Mouse (Mus musculus) spleen, postnatal 14 days (tissue): ENCODE results near the gene Dclk2.

Experiments used
- DNase-seq, 2 experiments: peaks; one replicate each; pipeline ENCODE4 v3.0.0; 2021 to 2022; ENCODE audit warnings: low spot score in 2 of 2

The Dclk2 gene

GRCm38 (mm10) chr3:86759383-86759782, 161.3 kb downstream of the Dclk2 start:
- no peak for DNase-seq

DNA sequence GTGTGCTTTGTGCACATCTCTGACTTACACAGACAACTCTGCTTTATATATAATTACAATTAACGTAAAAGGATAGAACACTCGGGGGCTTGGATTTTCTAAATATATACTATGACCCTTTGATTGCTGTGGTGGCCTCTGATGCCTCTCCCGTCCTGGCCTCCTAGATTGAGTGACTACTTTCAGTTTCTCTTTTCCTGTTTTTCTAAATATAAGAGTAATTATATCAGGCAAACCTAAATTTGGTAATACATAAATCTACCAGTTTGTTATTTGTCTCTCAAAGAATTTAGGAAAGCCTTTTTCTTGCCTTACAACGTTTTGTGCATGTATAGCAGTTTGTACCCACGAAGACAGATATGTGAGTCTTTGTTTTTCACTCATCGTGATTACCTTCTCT, 161.9 kb downstream of the Dclk2 start:
- no peak for DNase-seq

DNA sequence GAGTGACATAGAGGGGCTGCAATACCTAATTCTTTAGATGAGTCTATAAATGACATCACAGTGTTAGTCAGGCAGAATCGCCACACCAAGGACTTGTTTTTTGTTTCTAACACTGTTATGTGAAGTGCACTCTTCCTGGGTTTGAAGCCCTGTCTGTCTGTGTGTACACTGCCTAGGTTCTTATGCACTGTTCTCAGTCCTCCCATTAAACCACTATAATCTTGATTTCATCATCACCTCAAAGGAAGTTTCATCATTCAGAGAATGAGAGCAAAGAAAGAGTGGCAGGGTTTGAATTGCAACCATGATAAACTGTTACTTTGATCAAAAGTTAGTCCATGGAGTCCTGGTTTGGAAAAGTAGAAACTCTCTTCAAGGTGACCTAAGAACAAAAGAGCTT, 164.1 kb downstream of the Dclk2 start:
- DNase-seq: no peak

DNA sequence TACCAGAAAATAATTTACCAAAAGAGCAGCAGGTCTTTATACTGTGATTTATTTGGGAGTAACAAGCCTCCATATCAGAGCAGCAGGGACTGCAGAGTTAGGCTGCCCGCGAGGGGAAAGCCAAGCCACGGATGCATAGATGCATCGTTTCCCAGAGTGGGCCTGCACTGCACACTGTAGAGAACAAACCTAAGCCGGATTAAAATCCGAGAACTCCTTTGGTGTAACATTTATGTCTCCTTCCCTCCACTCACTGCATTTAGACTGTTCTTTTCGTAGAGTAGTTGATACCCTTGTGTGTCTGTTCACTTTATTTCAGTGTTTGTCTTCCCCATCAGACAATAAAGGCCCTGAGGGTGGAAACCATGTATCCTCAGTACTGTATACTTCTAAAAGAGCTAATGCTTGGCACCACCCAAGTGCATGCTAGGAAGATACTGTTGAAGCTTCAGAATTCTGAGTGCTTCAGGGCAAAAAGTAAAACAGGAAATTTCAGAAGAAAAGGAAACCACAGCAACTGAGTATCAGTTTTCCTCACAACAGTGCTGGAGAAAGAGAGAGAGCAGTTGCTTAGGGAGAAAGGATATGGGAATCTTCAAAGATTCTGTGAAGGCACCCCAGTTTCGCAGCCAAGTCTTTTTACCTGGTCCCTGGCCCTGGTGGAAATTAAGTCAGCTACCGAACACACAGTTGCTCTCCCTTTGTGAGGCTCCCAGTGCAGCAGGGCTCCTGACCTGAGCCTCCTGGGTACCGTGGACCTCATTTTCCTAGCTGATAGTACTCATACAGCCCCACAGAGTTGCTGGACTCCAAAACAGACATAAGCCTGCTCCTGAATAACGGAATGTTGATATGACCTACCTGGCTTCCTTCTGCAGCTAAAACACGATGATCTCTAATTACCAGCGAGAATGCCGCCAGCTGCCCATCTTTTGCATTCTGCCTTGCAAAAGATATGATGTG, 165.8 kb downstream of the Dclk2 start:
- DNase-seq: no peak

DNA sequence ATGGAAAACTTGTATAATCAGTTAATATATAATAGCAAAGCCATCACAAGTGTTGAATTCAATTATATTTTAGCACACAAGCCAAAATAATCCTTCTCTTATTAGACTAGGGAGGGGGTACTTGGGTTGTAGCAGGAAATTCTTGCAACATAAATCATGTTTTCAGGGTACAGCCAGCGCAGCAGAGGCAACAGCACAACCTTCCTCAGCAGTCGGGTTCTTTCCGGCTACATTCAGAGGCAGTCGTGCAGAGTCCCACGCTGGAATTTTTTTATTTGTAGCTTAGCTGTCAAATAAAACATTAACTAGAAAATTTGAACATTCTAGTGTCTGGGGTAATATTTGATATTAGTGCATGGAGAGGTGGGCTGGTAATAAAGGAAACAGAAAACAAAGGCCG, 166.5 kb downstream of the Dclk2 start:
- DNase-seq: no peak

- DNase-seq: no peak
Measured at GRCm38 (mm10) chr3:86750652-86751051, 170.0 kb downstream of the Dclk2 start.

DNA sequence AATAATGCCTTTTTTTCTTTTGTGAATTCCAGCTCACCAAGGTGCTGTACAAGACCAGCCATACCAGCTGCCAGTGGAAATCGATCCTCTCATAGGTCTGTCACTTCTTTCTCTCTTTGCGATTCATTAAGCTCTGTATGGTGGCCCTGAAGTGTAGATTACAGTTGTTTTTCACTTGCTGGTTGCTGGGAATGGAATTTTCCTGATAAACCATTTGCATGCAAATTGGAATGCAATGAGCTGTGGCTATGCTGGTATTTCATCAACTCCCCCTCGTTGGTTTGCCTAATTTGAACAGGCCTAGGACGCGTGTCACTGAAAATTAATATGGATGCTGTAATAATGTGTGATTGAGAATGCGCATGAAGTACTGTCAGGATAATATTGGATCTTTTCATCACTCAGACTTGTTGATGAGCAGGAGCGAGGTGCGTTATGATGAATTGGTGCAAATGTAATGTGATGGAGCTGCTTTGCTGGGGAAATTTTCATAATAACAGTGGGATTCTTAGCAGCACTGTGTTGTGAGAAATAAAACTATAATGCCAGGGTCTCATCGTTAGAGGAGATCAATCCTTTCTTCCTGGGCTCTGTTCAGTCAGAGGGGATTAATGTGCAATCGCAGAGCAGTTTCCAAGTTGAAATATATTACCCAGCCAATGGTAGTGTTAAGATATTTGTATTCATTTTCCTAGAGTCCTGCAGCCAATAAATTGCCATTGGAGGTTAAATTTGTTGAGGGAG, 174.7 kb downstream of the Dclk2 start:
- DNase-seq: no peak

DNA sequence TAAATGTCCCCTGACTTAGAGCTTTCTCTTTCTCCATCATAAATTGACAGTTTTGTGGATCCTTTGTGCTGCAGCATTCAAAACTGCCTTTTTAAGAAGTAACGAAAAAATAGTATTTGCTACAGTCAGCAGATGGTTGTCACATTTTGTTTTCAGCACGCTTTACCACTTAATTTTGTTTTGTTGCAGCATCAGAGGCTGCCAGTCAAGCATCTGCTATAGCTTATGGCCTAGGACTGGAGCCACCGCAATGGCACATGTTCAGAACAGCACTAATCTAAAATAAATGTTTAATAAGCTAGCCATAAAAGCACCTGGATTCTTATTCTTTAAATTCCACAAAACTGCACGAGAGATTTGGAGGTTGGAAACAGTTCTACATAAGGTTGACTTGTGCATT, 175.3 kb downstream of the Dclk2 start:
- DNase-seq: no peak

GRCm38 (mm10) chr3:86739745-86740144, 180.9 kb downstream of the Dclk2 start:
- no peak for DNase-seq

DNA sequence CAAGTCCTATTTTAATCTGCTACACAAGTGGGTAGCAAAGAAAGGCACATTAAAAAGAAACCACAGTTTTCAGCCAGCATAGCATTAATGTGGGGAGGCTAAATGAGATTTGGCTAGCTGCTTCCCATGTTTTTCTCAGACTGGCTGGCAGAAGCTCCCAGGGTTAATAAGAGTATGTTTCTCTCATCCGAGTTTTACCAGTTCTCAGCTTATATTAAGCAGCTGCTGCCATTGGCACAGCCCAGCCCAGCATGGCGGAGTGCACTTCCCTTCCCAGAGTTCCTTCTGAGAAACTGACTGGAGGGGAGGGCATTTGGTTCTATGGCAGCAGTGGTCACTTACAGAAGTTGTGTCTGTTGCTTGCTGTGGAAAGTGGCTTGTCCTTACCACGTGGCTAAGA, 181.8 kb downstream of the Dclk2 start:
- no peak for DNase-seq
